Mouse (Mus musculus) adrenal gland, adult 18-20 months (tissue): ENCODE measurements at regions not wholly inside any gene's neighbourhood (a gene's known extent, or its start where the extent isn't known, plus 50 kb on each side); places are given as distances from the start of the nearest gene placed in this dataset.
"Not testable (repeated sequence)": the region's sequence is repeated elsewhere in the genome, so short reads cannot be mapped to it uniquely, and the experiment has no call there.

Experiments
- DNase-seq, 2 experiments: peaks; one replicate each; pipeline ENCODE4 v3.0.0; 2021 to 2022; ENCODE audit warnings: low spot score in 2 of 2

DNA sequence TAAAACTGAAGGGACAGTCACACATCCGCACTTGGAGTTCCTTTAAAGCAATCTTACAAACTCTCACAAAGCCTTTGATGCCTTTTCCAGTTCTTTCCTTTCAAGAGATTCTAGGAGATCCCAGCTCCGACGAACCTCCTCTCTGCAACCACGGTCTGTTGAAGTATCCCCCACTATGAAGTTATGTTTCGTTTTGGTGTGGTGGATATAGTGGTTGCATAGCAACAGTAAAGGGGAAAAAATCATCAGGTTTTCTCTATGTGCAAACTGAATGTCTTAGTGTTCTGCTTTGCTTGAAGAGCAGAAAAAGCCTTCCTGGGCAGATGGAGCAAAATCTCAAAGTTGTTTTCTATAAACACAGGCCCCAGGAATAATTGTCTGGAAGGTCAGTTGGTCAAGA is 147.4 kb upstream of the Dlgap1 start:
- no peak for DNase-seq

DNA sequence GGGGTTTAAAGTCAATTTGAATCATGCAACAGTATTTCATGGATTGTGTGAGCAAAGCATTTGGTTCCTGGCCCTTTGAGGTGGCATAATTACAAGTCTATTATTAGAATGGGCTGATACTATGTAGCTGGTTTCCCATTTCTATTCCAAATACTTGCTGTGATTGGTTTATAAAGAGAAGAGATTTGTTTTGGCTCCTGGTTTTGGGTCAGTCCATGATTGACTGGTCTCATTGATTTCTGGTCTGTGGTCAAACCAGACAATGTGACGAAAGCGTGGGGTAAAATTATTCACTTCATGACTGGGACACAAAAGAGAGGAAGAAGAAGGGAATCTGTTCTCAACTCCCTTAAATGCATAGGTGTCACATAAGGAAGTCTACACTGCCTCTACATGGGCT is 147.0 kb upstream of the Dlgap1 start:
- no peak for DNase-seq

DNA sequence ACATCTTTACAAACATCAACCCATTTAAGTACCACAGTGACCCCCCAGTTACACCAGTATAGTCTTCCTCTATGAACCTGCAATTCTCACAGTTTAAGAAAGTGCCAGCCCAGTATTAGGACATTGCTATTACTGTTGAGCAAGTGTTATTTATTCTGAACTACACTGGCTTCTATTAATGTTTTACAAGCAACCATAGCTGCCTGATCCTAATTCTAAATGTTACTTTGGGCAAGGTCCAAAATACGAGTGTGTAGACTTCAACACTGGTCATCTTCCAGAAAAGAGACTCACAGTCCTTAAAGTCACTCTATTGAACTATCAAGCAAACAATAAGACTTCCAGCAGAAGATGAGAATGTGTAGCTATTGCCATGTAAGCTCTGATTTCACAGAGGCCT is 146.0 kb upstream of the Dlgap1 start:
- DNase-seq: no peak

GRCm38 (mm10) chr17:69841308-69841707 is 127.6 kb upstream of the Dlgap1 start:
- DNase-seq: no peak

DNA sequence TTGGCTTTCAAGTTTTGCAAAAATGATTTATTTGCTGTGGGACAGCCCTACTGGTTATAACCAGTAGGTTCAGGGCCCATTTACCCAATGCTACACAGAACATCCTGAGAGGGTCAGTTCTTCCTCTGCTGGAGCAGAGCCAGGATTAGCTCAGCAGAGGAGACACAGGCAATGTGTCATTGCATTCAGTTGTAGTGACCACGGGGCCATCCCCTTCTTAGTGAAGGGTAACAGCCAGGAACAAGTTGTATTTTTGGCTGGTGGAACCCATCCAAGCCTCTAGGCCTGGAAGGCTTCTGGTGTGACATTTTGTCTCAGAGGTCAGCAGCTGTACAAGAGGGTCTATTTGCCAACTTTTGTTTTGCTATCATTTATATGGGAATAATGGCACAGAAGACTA is 120.6 kb upstream of the Dlgap1 start:
- no peak for DNase-seq

DNA sequence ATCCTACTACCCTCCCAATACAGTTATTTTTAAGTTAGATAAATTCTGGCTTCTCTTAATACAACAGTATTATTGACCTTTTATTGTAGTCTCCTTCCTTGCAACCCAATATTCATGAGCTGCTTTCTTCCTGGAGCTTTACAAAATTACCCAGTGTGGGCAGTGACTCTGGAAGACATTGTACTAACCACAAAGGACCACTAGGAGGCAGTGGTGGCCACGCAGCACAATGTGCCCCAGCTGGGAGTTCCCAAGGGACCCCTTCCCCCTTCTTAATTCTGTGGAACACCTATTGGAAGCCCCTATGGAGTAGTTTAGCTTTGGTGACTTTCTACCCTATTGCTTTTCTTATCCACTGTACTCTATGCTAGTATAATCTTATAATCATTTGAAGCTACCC is 118.8 kb upstream of the Dlgap1 start:
- no peak for DNase-seq

DNA sequence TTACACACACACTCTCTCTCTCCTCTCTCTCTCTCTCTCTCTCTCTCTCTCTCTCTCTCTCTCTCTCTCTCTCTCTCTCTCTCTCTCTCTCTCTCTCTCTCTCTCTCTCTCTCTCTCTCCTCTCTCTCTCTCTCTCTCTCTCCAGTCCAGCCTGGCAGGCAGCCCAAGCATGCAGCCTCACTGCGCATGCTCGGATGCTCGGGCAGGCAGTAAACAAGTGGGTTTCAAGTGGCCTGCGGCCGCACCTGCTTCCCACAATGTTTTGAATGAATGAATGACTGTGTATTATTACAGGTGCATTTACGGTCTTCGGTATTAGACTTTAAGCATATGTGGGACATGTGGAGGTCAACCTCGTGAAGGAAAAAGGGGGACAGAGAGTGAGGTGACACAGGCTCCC is 88.9 kb upstream of the Dlgap1 start:
- not testable (repeated sequence) for DNase-seq

- DNase-seq: no peak
These were observed 74.9 kb upstream of the Dlgap1 start for GRCm38 (mm10) chr17:69893980-69894379.
